Mouse (Mus musculus) E14TG2a.4 (cell line): ENCODE measurements around the gene Gm17604.
A peak's percentile ranks its signal among the peaks of the same experiment; 100 is the strongest.

ENCODE experiments used
- H3K27me3 ChIP-seq: 2 replicates; pipeline ENCODE4 v1.6.1; 2014; ENCODE audit warnings: low read length, control low read depth; ENCODE audit not compliant: insufficient read depth
- H3K36me3 ChIP-seq: 2 replicates; pipeline ENCODE4 v1.6.1; 2014; ENCODE audit warnings: low read length, control low read depth; ENCODE audit not compliant: insufficient read depth
- H3K4me1 ChIP-seq: replicated peaks from 2 replicates; pipeline ENCODE4 v1.6.1; 2014; ENCODE audit warnings: low read depth, low read length, control low read depth
- H3K4me3 ChIP-seq: replicated peaks from 2 replicates; pipeline ENCODE4 v1.5.1; 2014; ENCODE audit warnings: mild to moderate bottlenecking, low read length
- H3K9me3 ChIP-seq: 2 replicates; pipeline ENCODE4 v1.6.1; 2014; ENCODE audit warnings: low read length, control low read depth
- CTCF ChIP-seq: conservative IDR thresholded peaks from 2 replicates; pipeline ENCODE4 v1.5.1; 2014; ENCODE audit warnings: low read length
- NANOG ChIP-seq: IDR thresholded peaks from 2 replicates; pipeline ENCODE4 v1.6.1; 2014; ENCODE audit warnings: borderline replicate concordance, low read length, mixed read lengths
- POU5F1 ChIP-seq: IDR thresholded peaks from 2 replicates; pipeline ENCODE4 v1.6.1; 2014; ENCODE audit warnings: low read length, borderline replicate concordance

Gene Gm17604

DNA sequence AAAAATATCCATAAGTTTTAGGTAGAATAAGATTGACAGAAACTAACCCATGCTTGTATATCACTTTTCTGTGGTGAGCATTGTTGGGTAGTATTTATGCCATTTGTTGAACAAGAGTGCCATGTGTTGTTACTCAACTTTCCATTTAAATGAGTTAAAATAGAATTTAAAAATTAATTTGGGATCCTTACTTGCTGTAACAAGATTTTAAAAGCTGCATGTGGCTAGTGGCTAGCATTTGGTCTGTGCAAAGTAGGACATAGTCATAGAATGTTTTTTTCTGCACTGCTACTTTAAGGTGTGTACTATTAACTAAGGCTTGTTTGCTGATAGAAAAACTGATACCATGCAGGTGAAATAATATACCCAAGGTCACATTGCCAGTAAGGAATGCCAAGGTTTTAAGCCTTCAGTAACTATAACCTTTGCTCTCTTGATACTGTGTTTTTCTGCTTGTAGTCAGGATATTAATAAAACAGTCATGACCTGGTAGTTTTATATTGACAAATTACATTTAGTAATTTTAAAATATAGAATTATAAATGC is at the start of gene Gm17604:
TSS of gene Gm17604 (minus strand) at position 51 of the 546 bp plus-strand sequence.
- Histone ChIP-seq H3K9me3 (no peaks in the 10 kb centered on the region), H3K27me3 (no peaks in the 10 kb centered on the region), H3K36me3 (no peaks in the 10 kb centered on the region), H3K4me3 (no peak within 1 kb of the TSS), H3K4me1 (0 out of 2 replicates have a peak, but pooled peaks cover 7% of the 10 kb centered on the region)
- TF ChIP-seq POU5F1 (no peak), CTCF (no peak), NANOG (no peak)

DNA sequence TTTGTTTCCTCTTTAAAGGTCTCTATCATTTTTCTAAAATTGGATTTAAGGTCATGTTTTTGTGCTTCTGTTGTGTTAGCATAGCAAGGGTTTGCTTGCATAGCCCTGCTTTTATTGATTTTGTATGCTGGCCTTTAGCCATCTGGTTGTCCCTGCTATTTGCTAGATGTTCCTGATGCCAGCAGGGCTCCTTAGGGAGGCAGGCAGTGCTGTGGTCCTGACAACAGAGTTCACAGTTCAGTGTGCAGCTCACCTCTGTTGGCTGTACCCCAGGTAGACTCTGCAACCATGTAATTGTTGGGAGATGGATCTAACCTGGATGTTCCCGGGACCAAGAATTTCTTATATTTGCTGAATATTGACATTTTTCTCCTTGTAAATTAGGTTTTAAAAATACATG is 45.3 kb upstream of the Gm17604 start:
- TF ChIP-seq NANOG (no peak), POU5F1 (no peak), CTCF (no peak)
- Histone ChIP-seq H3K4me1 (no peaks in the 10 kb centered on the region), H3K4me3 (no peak overlapping the region), H3K36me3 (no peaks in the 10 kb centered on the region), H3K9me3 (no peaks in the 10 kb centered on the region), H3K27me3 (no peaks in the 10 kb centered on the region)

DNA sequence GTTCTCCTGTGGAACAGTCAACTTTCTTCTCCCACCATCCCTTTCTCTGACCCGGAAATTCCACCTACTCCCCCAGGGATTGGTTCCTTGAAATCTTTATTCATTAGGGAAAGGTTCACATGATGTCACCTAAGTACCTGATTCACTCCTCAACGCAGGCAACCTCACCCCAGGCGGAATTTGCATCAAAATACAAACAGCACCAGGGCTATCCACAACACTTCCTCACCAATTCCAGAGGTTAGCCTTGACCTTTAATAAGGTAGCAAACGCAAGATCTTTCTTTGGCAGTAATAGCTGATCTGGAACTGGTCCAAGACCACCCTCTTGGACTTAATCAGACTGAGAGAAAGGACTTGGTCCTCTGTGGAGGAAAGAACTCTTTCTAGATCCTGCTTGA is 1.5 kb downstream of the Gm17604 start:
- H3K4me3 ChIP-seq = peak overlapping the region; percentile 73
- peak; percentile 49; the same call in 1 of the 2 replicates for TF ChIP-seq POU5F1
- TF ChIP-seq NANOG = peak; percentile 95
- TF ChIP-seq CTCF = no peak

DNA sequence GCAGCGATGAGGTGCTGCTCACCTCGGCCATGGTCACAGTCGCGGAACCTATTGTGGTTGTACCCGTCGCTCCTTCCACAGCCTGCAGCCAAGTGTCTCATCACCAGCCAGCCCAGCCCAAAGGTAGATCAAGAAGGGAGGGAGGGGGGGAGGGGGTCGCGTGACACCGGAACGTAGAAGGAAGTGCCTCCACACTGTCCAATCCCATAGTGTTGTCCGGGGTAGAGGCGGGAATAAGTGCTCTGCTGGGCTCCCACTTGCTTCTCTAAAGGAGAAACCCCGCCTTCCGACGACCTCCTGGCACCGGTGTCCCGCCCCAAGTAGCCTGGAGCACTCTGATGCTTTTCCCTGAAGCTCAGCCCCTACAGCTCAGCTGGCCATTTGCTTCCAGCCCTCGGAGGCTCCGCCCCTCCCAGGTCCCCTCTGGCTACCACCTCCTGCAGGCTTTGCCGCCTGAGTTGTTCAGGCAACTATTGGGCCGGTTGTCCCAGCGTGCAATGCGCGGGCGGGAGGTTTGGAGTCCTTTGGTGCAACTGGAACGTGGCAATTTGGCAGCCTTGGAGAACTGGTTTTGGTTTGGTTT is 24.3 kb downstream of the Gm17604 start, which contains the start of the genes Mospd2 and Fancb:
TSS of gene Mospd2 (minus strand) at position 183 of the 583 bp plus-strand sequence.
TSS of gene Fancb (plus strand) at position 400 of the 583 bp plus-strand sequence.
- H3K4me1 ChIP-seq = no peaks in the 10 kb centered on the region
- TF ChIP-seq CTCF = no peak
- TF ChIP-seq NANOG = no peak
- peak within 1 kb of the TSS; percentile 81 for H3K4me3 ChIP-seq
- H3K27me3 ChIP-seq = no peaks in the 10 kb centered on the region
- H3K36me3 ChIP-seq = 0 out of 2 replicates have a peak, but pooled peaks cover 3% of the 10 kb centered on the region
- no peaks in the 10 kb centered on the region for H3K9me3 ChIP-seq

More for the DNA sequence above, 1.5 kb downstream of the Gm17604 start:
- H3K27me3 ChIP-seq = no peaks in the 10 kb centered on the region
- no peaks in the 10 kb centered on the region for H3K9me3 ChIP-seq
- no peaks in the 10 kb centered on the region for H3K36me3 ChIP-seq
- 0 out of 2 replicates have a peak, but pooled peaks cover 7% of the 10 kb centered on the region for H3K4me1 ChIP-seq

DNA sequence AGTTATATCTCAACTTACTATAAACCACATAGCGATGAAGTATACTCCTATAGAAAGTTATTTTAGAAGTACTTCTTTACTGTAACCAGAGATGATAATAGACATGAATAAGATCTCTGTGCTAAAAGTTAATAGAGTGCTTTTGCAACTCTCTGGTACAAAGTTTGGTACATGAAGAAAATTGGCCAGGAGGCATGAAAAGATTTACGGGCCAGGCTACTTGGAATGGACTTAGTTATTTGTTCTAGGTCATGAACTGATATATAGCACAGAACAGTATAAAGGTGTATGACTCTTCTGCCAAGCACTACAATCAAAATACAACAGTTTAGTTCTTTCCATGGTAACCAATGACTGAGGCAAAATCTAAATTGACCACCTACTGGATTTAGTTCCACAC is 25.8 kb downstream of the Gm17604 start:
- Histone ChIP-seq H3K4me1 (no peaks in the 10 kb centered on the region), H3K36me3 (0 out of 2 replicates have a peak, but pooled peaks cover 3% of the 10 kb centered on the region), H3K27me3 (no peaks in the 10 kb centered on the region), H3K4me3 (no peak overlapping the region), H3K9me3 (no peaks in the 10 kb centered on the region)
- no peak for TF ChIP-seq POU5F1
- no peak for TF ChIP-seq CTCF
- no peak for TF ChIP-seq NANOG

DNA sequence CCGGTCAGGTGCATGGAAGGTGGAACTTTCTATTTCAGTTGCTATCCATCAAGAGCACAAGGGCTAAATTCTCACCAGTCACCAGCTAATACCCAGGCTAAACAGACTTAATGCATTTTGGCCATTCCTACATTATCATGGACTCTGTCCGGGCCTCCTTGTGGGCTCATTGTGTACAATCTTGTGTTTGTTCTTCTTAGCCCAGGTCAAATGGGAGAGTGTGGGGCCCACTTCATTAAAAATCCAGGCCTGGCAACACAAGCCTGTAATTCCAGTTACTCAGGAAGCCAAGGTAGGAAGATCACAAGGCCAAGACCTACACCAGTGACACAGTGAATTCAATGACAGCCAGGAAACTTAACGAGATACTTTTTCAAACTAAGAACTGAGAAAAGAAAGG is 33.4 kb downstream of the Gm17604 start:
- H3K36me3 ChIP-seq = 0 out of 2 replicates have a peak, but pooled peaks cover 3% of the 10 kb centered on the region
- H3K4me3 ChIP-seq = no peak overlapping the region
- H3K4me1 ChIP-seq = no peaks in the 10 kb centered on the region
- H3K27me3 ChIP-seq = no peaks in the 10 kb centered on the region
- TF ChIP-seq POU5F1 (no peak), CTCF (no peak), NANOG (no peak)
- H3K9me3 ChIP-seq = no peaks in the 10 kb centered on the region

DNA sequence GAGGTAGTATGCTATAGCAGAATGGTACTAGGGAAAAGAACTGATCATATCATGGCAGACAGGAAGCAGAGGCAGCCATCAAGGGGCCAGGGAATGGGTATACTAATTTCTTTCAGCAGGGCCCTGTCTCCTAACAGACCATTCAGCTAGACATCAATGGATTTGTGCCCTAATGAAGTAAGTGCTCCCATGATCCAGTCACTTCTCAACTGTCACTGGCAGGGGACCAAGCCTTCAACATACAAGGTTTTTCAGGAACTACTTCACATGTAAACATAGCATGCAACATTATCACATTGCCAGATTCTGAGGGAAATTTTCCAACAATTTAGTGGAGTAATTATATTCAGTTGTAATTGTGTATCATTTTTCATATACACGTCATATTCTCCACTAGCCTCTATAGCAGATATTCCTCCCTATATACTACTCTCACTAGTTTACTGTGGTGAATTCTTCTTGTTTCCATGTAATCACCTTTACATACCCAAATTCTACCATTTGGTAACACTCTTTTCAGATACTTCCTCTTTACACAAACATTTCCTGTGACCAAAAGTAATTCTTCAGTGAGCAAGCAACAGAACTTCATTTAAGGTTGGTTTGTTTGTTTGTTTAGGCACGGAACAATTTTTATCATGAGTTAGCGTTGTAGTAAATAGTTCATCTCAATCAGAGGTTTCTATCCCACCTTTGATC is 38.7 kb downstream of the Gm17604 start:
- Histone ChIP-seq H3K27me3 (no peaks in the 10 kb centered on the region), H3K4me3 (no peak overlapping the region), H3K4me1 (no peaks in the 10 kb centered on the region), H3K9me3 (no peaks in the 10 kb centered on the region), H3K36me3 (peaks cover 7% of the 10 kb centered on the region)
- TF ChIP-seq NANOG = no peak
- TF ChIP-seq CTCF = no peak
- no peak for TF ChIP-seq POU5F1
